Mouse (Mus musculus) spleen, postnatal 10 days (tissue): ENCODE data around the gene Usp9x.

Source experiments
- DNase-seq, 2 experiments: peaks; one replicate each; pipeline ENCODE4 v3.0.0; 2021 to 2022; ENCODE audit warnings: low spot score in 2 of 2

Usp9x gene

DNA sequence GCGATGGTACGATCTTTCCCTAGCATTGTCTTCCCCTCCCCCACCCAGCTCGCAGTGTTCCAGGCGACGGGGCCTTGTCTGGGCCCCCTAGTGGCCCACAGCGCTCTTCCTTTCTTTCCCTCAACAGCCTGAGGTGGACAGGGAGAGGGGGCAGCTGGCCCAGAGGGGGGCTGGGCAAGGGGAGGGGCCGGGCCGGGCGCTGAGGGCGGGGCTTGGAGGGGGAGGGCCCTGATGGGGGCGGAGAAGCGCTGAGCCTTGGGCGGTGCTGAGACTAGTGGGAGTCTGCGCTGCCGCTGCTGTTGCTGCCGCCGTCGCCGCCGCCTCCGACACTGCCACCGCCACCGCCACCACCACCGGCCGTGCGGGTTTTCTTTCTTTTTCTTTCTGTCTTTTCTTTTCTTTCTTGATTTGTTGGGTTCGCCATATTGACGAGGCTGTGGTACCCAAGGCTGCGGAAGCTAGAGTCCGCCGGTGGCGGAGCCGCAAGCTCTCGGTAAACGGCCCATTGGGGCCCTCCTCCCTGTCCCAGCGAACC is at the start of gene Usp9x:
Gene Usp9x (plus strand): TSS at position 258 of the 535 bp plus-strand sequence.
- DNase-seq, result peak; percentile 77 to 87

DNA sequence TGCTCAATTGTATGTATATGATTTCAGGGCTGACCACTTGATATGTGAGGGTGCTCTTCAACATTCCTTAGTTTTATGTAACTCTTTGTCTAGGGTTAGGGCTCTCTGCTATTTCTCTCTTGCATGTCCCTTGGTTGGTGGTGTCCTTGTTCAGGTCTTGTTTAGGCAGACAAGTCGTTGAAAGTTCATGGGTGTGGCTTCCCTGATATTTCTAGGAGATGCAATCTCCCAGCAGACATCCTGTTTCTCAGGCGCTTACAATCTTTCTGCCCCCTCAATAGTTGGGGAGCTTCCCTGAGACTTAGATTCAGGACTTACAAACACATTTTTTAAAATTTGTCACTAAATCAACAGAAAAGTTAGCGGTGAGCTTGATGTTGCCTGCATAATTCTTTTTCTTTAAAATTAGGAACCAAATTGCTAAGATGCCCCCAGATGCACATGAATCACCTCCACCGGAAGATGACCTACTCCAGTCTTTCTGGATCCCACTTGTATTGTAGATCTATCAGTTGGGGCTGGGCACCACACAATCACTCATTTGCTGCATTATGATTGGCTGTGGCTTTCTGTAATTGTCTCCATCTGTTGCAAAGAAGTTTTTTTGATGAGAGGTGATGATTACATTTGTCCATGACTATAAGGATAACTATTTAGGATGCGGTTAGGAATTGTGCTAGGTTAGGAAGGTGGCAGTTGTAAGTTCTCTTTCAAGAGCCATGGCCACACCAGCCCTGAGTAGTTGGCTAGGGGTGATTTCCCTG is 48.6 kb upstream of the Usp9x start:
- DNase-seq, result no peak

DNA sequence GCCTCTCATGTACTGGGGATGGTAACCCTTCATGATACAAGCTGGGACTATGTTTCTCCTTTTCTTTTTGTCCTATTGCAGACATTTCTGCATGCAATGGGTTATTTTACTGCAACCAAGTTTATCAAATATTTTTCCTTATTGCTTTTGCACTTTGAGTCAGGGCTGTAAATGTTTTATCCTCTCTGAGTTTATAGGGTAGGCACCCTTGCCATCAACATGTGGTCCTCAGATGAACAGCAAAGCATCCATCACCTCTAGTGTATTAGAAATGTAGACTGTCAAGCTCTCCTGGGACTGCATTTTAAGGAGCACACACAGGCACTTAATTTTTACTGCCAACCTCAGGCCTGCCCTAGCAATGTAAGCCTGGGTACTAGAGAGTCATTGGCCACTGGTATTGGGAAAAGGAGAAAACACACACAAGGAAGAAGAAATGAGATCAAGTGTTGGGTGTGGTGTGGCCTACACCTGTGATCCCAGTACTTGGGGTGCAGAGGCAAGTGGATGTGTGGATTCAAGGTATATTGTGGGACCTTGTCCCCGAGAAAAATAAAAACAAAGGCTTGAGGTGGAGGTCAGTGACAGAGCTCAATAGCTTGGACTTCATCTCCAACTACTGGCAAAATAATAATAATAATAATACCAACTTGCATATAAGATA is 46.6 kb upstream of the Usp9x start:
- DNase-seq, result no peak

DNA sequence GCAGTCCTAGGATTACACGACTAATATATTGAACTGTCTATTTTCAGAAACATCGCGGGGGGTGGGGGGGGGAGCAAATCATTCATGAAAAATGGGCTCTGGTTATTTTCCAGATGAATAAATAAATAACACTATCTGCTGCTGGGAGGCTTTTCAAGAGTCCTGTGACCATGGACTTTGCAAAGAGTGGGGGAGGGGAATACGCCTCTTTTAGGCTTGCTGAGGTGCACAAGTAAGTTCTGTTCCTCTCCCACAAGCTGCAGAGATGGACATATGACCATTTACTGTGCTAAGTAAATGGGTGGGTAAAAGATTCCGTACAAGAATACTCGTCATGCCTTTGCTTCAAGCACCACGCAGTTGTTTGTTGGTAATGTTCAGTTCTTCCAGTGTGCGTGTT is 46.0 kb upstream of the Usp9x start:
- DNase-seq, result no peak

DNA sequence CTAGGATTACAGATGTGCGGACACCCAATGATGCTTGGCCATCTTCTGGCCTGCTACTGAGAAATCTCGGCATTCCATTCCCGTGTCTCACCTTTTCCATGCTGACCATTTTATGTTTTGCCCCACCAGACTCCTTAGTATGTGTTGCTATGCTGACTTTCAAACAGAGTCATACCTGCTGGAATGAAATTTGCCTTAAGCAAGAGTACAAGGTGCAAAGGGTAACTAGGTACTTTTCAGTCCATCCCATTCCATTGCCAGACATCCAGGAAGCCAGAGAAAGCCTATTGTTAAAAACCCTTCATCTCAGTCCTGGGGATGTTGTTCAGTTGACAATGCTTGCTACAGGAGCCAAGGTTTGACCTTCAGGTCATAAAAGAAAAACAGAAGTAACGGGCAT is 43.1 kb upstream of the Usp9x start:
- DNase-seq, result no peak

DNA sequence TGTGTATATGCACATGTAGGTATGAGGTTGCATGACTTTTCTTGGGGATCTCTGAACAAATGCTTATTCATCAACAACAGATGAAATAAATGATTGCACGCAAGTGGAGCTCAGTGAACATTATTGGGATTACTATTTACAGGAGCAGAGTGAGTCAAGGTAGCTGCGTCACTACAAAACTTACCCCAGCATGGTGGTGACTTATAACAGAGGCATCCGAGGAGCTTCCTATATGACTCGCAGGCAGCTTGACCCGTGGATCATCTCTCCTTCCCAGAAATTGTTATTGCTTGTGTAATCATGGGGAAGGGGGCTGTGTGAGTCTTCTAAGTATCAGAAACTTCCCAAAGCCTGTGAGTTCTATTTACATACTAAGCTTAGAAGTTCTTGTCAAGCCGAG is 41.3 kb upstream of the Usp9x start:
- no peak for DNase-seq

DNA sequence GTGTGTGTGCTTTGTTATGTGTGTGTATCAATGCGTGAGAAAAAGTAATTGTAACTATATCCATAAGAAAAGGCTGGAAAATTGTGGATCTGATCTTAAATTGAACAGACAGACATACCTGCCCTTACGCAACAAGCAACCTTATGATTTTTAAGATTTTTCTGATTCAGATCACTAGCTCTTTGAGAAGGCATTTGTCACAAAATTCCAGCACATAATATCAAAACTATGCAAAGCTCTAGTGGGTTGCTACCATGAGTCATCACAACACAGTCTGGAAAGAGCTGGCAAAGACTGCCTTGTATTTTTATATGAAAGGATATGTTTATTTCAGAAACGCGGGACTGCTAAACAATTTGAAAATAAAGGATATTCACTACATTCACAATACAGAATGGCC is 34.2 kb upstream of the Usp9x start:
- no peak for DNase-seq

DNA sequence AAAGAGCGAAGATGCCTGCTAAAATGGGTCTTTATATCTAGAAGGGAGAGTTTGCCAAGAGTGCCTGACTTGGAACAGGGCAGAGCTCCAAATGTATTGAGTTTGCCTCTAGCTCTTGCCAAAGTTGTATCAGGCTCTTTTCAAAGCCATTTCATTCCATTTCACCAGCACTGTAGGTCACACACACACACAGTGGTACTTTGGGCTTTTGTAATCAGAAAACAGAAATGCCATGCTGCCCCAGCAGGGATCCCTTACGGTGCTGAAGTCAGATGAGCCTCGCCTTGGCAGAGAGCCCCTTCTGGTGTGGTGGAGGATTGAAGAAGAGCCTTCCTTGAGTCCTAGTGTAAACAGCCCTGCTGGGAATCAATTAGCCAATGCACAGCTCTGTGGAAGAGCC is 32.1 kb upstream of the Usp9x start:
- no peak for DNase-seq

DNA sequence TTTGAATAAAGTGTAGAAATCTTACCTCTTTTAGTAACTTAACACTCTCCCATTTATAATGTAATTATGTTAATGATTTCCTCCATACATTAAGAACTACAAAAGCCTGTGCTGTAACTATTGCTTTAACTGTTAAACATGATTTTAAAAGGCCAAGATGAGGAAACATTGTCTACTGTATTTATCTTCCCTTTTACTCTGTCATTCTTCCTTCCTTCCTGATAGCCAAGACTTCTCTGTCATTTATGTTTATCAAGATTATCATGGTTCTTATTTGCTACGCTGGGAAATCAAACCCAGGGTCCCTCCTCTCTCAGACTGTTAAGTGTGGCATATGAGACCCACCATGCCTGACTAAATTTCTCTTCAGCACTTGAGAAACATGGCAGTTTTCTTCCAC is 30.9 kb upstream of the Usp9x start:
- no peak for DNase-seq

DNA sequence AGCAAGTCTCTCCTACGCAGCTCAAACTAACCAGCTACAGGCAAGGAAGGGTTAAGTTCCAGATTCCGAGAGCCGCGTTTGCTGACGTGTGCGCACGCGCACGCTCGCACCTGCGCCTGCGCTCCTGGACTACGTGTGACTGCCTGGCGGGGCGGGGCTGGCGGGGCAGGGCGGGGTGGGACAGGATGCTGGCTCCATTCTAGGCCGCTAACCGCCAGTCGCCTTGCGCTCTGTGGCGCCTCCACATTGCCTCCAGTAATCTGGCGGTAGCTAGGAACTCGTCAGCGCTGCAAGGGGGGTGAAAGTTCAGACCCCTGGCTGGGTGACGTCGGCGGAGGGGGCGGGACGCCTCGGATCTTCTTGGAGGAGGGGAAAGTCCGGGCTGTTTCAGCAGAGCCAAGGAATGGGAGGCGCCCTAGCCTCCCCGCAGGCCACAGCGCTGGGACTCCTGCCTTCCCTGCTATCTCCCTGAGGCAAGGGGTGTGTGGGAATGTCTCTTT is 29.6 kb upstream of the Usp9x start:
- DNase-seq, result peak; percentile 83 to 91

DNA sequence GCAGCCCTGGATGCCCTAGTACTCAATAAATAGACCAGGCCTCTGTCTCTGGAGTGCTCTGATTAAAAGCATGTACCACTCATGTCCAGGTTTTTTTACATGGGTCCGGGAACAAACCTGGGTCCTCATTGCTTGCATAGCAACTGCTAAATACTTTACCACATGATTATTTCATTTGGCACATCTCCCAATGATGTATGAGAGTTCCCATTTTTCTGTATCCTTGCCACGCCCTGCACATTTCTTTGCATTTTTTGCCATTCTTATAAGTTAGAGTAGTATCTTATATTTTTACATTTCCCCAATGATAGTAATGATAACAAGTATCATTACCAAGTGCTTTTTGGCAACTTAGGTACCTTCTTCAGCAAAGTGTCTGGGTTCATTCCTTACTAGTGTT is 27.5 kb upstream of the Usp9x start:
- DNase-seq, result no peak

DNA sequence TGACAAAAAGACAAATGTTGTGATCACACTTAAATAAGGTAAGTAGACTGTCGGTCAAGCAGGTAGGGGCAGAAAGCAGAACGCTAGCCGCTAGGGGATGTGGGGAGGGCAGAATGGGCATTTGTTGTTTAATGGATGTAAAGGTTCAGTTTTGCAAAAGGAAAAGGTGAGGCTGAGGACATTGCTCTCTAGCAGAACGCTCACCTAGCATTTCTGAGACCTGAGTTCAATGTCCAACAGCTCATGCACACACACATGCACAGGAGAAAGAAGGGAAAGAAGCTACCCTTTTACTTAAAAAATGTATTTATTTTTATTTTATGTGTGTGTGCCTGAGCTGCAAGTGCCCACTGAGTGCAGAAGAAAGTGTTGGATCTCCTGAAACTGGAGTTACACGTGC is 26.6 kb upstream of the Usp9x start:
- no peak for DNase-seq

DNA sequence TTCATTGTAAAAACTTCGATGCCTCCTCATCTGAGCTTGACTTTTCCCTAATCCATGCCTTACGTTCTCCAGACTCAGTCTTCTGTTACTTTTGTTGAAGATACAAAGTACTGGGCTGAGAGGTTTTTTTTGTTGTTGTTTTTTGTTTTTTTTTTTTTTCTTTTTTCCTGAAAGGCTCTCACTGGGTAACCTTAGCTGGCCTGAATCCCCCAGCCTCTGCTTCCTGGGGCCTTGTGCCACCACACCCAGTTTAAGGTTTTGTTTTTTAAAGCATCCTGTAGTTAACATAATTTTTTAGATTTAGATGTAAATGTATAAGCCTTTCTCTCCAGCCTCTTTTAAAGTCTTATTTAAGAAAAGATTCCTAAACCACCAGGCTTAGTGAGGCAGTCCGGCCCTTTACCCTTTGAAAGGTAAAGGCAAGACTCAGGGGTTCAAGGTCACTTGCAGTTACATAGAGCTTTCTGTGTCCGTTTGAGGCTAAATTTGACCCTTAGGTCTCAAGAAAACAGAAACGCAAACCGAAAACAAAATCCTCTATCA is 24.3 kb upstream of the Usp9x start:
- DNase-seq, result no peak

DNA sequence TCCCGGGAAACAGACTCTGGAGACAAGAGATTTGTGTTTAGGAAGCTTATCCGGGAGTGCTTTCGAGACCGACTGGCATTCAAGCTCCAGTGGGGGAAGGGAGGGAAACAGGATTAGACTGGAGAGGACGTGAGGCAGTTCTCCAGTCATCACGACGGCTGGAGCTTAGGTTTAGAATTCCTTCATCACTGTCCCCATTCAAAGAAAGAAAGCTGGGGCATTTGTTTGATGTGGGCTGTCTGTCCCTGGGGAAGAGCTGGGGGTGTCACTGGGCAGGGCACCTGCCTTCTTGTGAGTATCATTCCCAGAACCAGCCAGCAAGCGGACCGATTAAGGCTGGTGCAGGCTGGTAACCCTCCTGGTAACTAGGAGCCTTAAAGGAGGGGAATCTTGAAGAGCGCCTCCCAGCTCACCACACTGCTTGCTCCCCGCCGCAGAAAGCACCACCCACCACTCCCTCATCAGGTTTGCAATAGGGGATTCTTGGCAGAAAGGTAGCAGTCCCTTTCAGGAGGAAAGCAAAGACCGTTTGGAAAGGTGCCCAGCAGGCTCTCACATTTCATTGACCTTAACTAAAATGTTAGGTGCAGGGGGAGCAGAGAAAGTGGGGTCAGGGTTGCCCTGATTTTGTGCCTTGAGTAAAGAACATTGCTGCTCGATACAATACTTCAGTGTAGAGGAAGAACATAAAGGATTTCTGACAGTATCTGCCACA is 23.5 kb upstream of the Usp9x start:
- no peak for DNase-seq

DNA sequence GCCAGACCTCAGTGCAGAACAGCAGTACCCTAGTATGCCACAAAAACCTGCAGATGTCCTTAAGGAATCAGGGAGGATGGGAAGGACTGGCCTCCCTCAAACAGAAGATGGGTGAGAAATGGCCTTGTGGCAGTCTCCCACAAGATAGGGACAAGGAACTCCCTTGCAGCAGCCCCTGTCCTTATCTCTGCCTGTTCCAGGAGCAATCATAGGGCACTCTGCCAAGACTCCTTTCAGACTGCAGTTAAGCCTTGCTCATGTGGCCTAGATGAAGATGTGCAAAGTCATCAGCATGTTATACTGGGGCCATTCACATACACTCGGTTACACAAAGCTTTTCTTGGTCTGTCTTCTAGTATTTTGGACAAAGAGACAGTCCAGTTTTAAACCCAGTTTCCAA is 16.7 kb upstream of the Usp9x start:
- peak; percentile 34 to 69 for DNase-seq

DNA sequence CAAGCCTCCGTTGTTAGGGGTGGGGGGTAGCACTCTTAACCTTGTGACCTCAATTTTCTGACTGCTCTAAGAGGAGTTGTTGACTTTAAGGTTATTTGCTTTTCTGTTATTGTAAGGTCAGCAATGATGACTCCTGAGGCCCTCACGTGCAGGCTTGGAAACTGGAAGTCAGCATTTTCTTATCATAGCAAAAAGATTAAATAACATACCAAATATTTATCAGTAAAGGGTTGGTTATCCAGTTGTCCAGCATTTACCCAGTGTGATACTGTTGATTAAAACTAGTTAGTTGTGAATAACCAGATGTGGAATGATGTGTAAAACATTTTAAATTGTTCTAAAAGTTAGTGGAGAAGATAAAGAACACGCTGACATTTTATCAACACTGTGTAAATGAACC is 9.3 kb upstream of the Usp9x start:
- DNase-seq, result no peak

DNA sequence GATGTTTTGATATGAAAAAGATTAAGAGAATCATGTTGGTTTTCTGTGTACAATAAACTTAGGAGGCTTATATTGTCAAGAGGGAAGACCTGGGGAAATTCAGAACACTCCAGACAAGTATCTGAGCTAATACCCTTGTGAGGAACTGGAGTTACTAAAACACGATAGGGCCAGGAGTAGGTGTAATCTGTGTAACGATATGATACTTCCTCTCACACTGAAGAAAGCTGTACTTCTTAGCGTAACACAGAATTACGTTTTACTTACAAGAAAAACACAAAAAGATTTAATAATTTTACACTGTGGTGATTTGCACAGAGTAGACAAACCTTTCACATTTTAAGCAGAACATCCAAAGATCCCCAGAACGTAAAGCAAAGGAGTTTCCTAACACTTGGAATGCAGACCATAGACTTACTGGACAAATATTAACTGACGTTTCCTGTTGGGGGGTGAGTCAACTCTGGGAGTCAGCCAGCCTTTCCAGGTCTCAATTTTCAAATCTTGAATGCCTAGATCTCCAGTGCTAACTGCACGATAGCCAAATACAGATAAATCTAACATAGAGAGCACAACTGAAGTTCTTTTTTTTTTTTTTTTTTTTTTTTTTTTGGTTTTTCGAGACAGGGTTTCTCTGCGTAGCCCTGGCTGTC is 6.9 kb upstream of the Usp9x start:
- DNase-seq, result no peak

DNA sequence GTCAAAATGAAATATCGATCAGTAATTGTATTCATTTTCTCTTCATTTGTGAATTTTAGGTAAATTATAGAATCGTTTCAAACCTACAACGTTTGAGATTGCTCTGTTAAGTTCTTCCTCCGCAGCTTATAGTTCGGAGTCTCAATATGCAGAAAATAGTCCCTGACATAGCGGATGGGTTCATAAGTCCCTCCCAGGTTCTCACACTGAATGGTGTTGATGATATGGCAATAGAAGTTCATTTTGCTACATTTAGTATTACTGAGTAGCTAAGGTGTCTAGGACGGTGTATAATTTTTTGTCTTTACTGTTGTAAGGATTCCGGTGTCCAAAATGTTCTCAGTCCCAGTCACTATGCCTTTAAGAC is 1.1 kb upstream of the Usp9x start:
- DNase-seq, result no peak

DNA sequence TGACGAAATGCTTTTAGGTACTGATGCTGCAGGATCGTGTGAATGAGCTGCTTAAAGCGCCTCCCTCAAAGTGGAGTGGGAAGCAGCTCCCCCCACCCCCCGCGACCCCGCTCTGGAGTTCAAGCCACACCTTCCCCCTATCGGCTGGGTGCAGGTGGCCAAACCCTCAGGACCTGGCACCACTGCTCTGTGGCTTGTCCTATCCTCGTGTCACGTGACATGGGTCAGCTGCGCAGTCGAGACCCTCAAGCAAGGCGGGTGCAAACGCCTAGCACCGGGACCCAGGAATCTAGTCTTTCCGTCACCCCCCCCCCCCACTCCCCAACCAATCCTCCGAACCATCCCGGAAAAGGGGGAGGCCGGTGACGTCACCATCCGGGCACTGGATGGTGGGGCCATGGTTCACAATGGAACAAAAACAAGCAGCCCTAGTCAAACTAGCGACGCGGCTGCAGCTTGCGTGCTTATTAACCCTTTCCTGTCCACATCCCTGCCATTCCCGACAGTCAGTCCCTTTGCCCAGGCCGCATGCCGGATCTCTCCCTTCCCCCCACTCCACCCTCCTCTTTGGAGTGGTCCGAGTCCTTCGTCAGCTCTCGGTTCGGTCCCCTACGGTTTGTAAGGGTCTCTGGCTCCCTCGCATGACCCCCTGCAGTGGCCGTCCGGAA is 591 bp upstream of the Usp9x start:
- peak; percentile 72 to 78 for DNase-seq

DNA sequence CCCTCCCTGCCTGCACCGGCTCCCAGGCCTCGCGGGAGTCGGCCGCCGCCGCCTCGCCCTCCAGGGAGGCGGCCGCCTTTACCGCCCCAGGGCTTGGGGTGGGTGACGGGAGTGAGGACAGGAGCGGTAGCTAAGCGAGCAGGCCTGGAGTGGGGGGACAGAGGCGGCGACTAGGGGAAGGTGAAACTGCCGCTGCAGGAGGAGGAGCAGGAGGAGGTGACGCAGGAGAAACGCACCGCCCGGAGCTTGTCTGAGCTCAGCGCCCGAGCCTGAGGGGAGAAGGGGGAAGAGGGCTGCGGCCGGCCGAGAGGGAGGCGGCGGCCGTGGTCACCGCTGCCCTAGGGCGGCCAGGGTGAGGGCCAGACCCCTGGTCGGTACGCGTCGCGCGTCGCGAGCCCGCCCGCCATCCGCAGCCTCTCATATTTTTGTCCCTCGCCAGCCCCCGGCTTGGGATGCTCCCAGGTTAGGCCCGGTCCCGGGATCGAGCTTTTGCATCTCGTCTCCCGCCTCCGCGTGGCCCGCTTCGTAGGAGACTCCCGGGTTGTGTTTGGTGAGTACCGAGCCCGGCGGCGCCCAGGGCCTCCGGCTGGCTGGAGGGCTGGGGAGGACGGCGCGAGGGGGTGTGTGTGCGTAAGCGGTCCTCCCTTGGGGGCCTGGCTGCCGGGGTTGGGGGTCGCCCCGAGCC is 620 bp downstream of the Usp9x start:
- peak; percentile 55 to 71 for DNase-seq
